Mouse (Mus musculus) cerebellum, postnatal 10 days (tissue): Measurements from ENCODE around the gene Grip1.
"Not testable (repeated sequence)": the region's sequence is repeated elsewhere in the genome, so short reads cannot be mapped to it uniquely, and the experiment has no call there.

Experiments used
- DNase-seq, 2 experiments: peaks; one replicate each; pipeline ENCODE4 v3.0.0; 2021; ENCODE audit warnings: mixed read lengths in 2 of 2

The Grip1 gene

GRCm38 (mm10) chr10:120092548-120092947 lies 638.9 kb downstream of the Grip1 start:
- no peak for DNase-seq

- DNase-seq: no peak
Measured at GRCm38 (mm10) chr10:120095136-120095535, 641.5 kb downstream of the Grip1 start.

GRCm38 (mm10) chr10:120095716-120096115 lies 642.1 kb downstream of the Grip1 start:
- DNase-seq: no peak

GRCm38 (mm10) chr10:120097564-120097963 lies 643.9 kb downstream of the Grip1 start:
- no peak for DNase-seq

- no peak for DNase-seq
Measured at GRCm38 (mm10) chr10:120100806-120101205, 647.2 kb downstream of the Grip1 start.

GRCm38 (mm10) chr10:120111691-120112319 lies 658.2 kb downstream of the Grip1 start:
- no peak for DNase-seq

GRCm38 (mm10) chr10:120112507-120113396 lies 659.1 kb downstream of the Grip1 start, which contains the start of gene Helb:
TSS of gene Helb (minus strand) at chr10:120112987.
- peak; percentile 99 for DNase-seq

GRCm38 (mm10) chr10:120113482-120113881 lies 659.9 kb downstream of the Grip1 start:
- DNase-seq: not testable (repeated sequence)

- DNase-seq: no peak
Measured at GRCm38 (mm10) chr10:120113980-120114379, 660.4 kb downstream of the Grip1 start.

- DNase-seq: no peak
Measured at GRCm38 (mm10) chr10:120114493-120114892, 660.9 kb downstream of the Grip1 start.

GRCm38 (mm10) chr10:120115249-120115648 lies 661.6 kb downstream of the Grip1 start:
- peak; percentile 19 to 28 for DNase-seq

GRCm38 (mm10) chr10:120123721-120124120 lies 670.1 kb downstream of the Grip1 start:
- DNase-seq: no peak

GRCm38 (mm10) chr10:120124801-120125464 lies 671.3 kb downstream of the Grip1 start:
- peak; percentile 89 to 93 for DNase-seq

- DNase-seq: no peak
Measured at GRCm38 (mm10) chr10:120125465-120125857, 671.8 kb downstream of the Grip1 start.

GRCm38 (mm10) chr10:120128601-120129277 lies 675.1 kb downstream of the Grip1 start:
- no peak for DNase-seq

- peak; percentile 70 to 80 for DNase-seq
Measured at GRCm38 (mm10) chr10:120130621-120131020, 677.0 kb downstream of the Grip1 start.

- peak; percentile 41 to 59 for DNase-seq
Measured at GRCm38 (mm10) chr10:120133697-120134096, 680.1 kb downstream of the Grip1 start.

GRCm38 (mm10) chr10:120136020-120136562 lies 682.5 kb downstream of the Grip1 start:
- DNase-seq: peak in 1 of 2 experiments; percentile 9
